Mouse (Mus musculus): Measurements from ENCODE around the gene Lman1l.

DNA sequence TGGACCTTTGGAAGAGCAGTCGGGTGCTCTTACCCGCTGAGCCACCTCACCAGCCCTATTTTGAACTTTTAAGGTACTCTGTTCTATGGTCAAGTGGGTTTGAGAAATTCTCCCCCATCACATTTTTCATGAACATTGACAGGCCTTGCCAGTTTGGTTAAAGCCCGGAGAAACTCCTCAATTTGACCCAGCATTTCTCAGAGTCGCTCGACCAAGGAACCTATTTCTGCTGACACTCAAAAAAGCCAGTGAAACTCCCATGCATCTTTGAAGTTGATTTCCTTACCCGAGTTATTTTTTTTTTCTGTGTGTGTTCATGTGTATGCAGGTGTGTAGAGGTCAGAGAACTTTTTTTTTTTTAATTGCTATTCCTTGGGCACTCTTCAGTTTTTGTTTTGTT is 56.0 kb downstream of the Lman1l start:
- TF ChIP-seq CHD2 (IDR thresholded peaks at IDR 0.05; ENCODE audit: low read depth, low read length) (no peak), MAFK (IDR thresholded peaks at IDR 0.05; ENCODE audit: insufficient read depth, low read depth, low read length) (no peak), ZC3H11A (IDR thresholded peaks at IDR 0.05; ENCODE audit: borderline replicate concordance, low read depth, low read length) (no peak)

Measured in ES-E14 (cell line).